Mouse (Mus musculus): ENCODE results near the gene Mcrip2. TPM values are rescaled to one million over a fixed set of nuclear protein-coding genes. Genes with fewer than 3 reads are reported as not detected.

Gene Mcrip2
- polyA plus RNA-seq, 1 experiment from 2014 or later = 10.7 TPM

- Histone ChIP-seq H3K4me2 (ENCODE audit: low read depth, severe bottlenecking) (no peak overlapping the region), H3K36me3 (ENCODE audit: control insufficient read depth, insufficient read depth, low read length) (no peaks in the 10 kb centered on the region), H3K9ac (ENCODE audit: low read length) (no peak overlapping the region), H3K9me3 (ENCODE audit: control insufficient read depth, low read length) (no peaks in the 10 kb centered on the region), H3K4me1 (ENCODE audit: control insufficient read depth, insufficient read depth, low read length) (peaks cover 16% of the 10 kb centered on the region), H3K27ac (replicated peaks; ENCODE audit: low read depth, low read length) (no peak overlapping the region), H3K27me3 (ENCODE audit: control insufficient read depth, insufficient read depth, low read length) (no peaks in the 10 kb centered on the region), H3K4me3 (ENCODE audit: low read depth, low read length) (no peak overlapping the region)
- no peak for DNase-seq (ENCODE audit: low spot score)
- WGBS = 90% methylated on average over 11 of the region's 11 CpGs
- ATAC-seq (ENCODE audit: insufficient number of reproducible peaks, low FRiP score, low TSS enrichment, low read depth) = no peak
These were observed 3.3 kb downstream of the Mcrip2 start for GRCm38 (mm10) chr17:25865288-25865687.

- Histone ChIP-seq H3K9me3 (ENCODE audit: control insufficient read depth, low read length) (no peaks in the 10 kb centered on the region), H3K4me2 (ENCODE audit: low read depth, severe bottlenecking) (no peak overlapping the region), H3K27me3 (ENCODE audit: control insufficient read depth, insufficient read depth, low read length) (no peaks in the 10 kb centered on the region), H3K9ac (ENCODE audit: low read length) (no peak overlapping the region), H3K36me3 (ENCODE audit: control insufficient read depth, insufficient read depth, low read length) (no peaks in the 10 kb centered on the region), H3K4me1 (ENCODE audit: control insufficient read depth, insufficient read depth, low read length) (peaks cover 16% of the 10 kb centered on the region), H3K4me3 (ENCODE audit: low read depth, low read length) (no peak overlapping the region), H3K27ac (replicated peaks; ENCODE audit: low read depth, low read length) (no peak overlapping the region)
- WGBS = 91% methylated on average over 14 of the region's 14 CpGs
- DNase-seq (ENCODE audit: low spot score) (no peak), ATAC-seq (ENCODE audit: insufficient number of reproducible peaks, low FRiP score, low TSS enrichment, low read depth) (no peak)
These were observed 4.3 kb downstream of the Mcrip2 start for GRCm38 (mm10) chr17:25864311-25864710.

GRCm38 (mm10) chr17:25863681-25864080 is 4.9 kb downstream of the Mcrip2 start:
- H3K9me3 ChIP-seq (ENCODE audit: control insufficient read depth, low read length) = no peaks in the 10 kb centered on the region
- no peak overlapping the region for H3K27ac ChIP-seq (replicated peaks; ENCODE audit: low read depth, low read length)
- ATAC-seq (ENCODE audit: insufficient number of reproducible peaks, low FRiP score, low TSS enrichment, low read depth) (no peak), DNase-seq (ENCODE audit: low spot score) (no peak)
- H3K9ac ChIP-seq (ENCODE audit: low read length) = no peak overlapping the region
- 92% methylated on average over 6 of the region's 6 CpGs for WGBS
- H3K4me3 ChIP-seq (ENCODE audit: low read depth, low read length) = no peak overlapping the region
- H3K36me3 ChIP-seq (ENCODE audit: control insufficient read depth, insufficient read depth, low read length) = no peaks in the 10 kb centered on the region; the same call in 1 of the 2 replicates
- H3K4me1 ChIP-seq (ENCODE audit: control insufficient read depth, insufficient read depth, low read length) = peaks cover 16% of the 10 kb centered on the region
- H3K4me2 ChIP-seq (ENCODE audit: low read depth, severe bottlenecking) = no peak overlapping the region
- H3K27me3 ChIP-seq (ENCODE audit: control insufficient read depth, insufficient read depth, low read length) = no peaks in the 10 kb centered on the region

GRCm38 (mm10) chr17:25861704-25862612 is 6.6 kb downstream of the Mcrip2 start:
- peak overlapping the region; percentile 75; the same call in 1 of the 2 replicates for H3K27ac ChIP-seq (replicated peaks; ENCODE audit: low read depth, low read length)
- H3K9ac ChIP-seq (ENCODE audit: low read length) = peak overlapping the region; percentile 85
- ATAC-seq (ENCODE audit: insufficient number of reproducible peaks, low FRiP score, low TSS enrichment, low read depth) (no peak), DNase-seq (ENCODE audit: low spot score) (no peak)
- H3K4me2 ChIP-seq (ENCODE audit: low read depth, severe bottlenecking) = peak overlapping the region; percentile 92
- WGBS = 18% methylated on average over 6 of the region's 6 CpGs
- H3K4me1 ChIP-seq (ENCODE audit: control insufficient read depth, insufficient read depth, low read length) = peaks cover 10% of the 10 kb centered on the region
- H3K9me3 ChIP-seq (ENCODE audit: control insufficient read depth, low read length) = no peaks in the 10 kb centered on the region
- no peaks in the 10 kb centered on the region; the same call in 1 of the 2 replicates for H3K36me3 ChIP-seq (ENCODE audit: control insufficient read depth, insufficient read depth, low read length)
- H3K27me3 ChIP-seq (ENCODE audit: control insufficient read depth, insufficient read depth, low read length) = no peaks in the 10 kb centered on the region
- H3K4me3 ChIP-seq (ENCODE audit: low read depth, low read length) = peak overlapping the region; percentile 64

- Histone ChIP-seq H3K36me3 (ENCODE audit: control insufficient read depth, insufficient read depth, low read length) (no peaks in the 10 kb centered on the region; the same call in 1 of the 2 replicates), H3K4me3 (ENCODE audit: low read depth, low read length) (peak within 1 kb of the TSS; percentile 64), H3K27ac (replicated peaks; ENCODE audit: low read depth, low read length) (peak within 1 kb of the TSS; percentile 75), H3K4me2 (ENCODE audit: low read depth, severe bottlenecking) (peak within 1 kb of the TSS; percentile 92), H3K4me1 (ENCODE audit: control insufficient read depth, insufficient read depth, low read length) (peaks cover 10% of the 10 kb centered on the region), H3K9me3 (ENCODE audit: control insufficient read depth, low read length) (no peaks in the 10 kb centered on the region), H3K9ac (ENCODE audit: low read length) (peak within 1 kb of the TSS; percentile 85), H3K27me3 (ENCODE audit: control insufficient read depth, insufficient read depth, low read length) (no peaks in the 10 kb centered on the region)
- WGBS = 4% methylated on average over 61 of the region's 65 CpGs
- ATAC-seq (ENCODE audit: insufficient number of reproducible peaks, low FRiP score, low TSS enrichment, low read depth) = peak; percentile 90
- peak; percentile 90 for DNase-seq (ENCODE audit: low spot score)
These were observed 7.5 kb downstream of the Mcrip2 start, which contains the start of gene Wdr90 for GRCm38 (mm10) chr17:25860832-25861703. Gene Wdr90, minus strand, starts transcription at chr17:25861501.

DNA sequence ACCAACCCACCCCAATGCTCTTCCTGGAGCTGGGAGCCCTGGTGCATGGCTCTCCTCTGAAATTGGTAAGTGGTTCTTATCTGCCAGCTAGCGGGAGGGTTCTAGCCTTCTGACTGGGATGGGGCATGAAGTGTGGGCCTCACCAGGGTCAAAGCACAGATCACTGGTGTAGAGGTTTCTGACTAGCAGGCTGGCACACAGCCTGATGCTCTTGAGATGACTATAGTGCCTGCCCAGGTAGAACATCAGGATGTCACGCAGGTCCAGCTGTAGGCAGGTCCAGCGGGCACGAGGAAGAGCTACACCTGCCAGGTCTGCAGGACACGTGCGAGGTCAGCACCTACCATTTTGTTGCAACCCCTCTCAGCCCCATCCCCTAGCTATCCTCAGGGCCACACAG is 8.3 kb downstream of the Mcrip2 start:
- Histone ChIP-seq H3K27ac (replicated peaks; ENCODE audit: low read depth, low read length) (no peak overlapping the region), H3K36me3 (ENCODE audit: control insufficient read depth, insufficient read depth, low read length) (peaks cover 2% of the 10 kb centered on the region), H3K27me3 (ENCODE audit: control insufficient read depth, insufficient read depth, low read length) (no peaks in the 10 kb centered on the region), H3K4me2 (ENCODE audit: low read depth, severe bottlenecking) (peak overlapping the region; percentile 92), H3K4me3 (ENCODE audit: low read depth, low read length) (0 out of 2 replicates have a peak overlapping the region, but pooled peaks have one; percentile 64), H3K9me3 (ENCODE audit: control insufficient read depth, low read length) (no peaks in the 10 kb centered on the region), H3K4me1 (ENCODE audit: control insufficient read depth, insufficient read depth, low read length) (peaks cover 10% of the 10 kb centered on the region), H3K9ac (ENCODE audit: low read length) (peak overlapping the region; percentile 85)
- no peak for ATAC-seq (ENCODE audit: insufficient number of reproducible peaks, low FRiP score, low TSS enrichment, low read depth)
- DNase-seq (ENCODE audit: low spot score) = no peak
- WGBS = 95% methylated on average over 6 of the region's 6 CpGs

- WGBS = under 1% methylated on average over 18 of the region's 21 CpGs
- H3K4me3 ChIP-seq (ENCODE audit: low read depth, low read length) = peak within 1 kb of the TSS; percentile 87
- ATAC-seq (ENCODE audit: insufficient number of reproducible peaks, low FRiP score, low TSS enrichment, low read depth) (peak; percentile 87), DNase-seq (ENCODE audit: low spot score) (peak; percentile 97)
- peaks cover 21% of the 10 kb centered on the region for H3K36me3 ChIP-seq (ENCODE audit: control insufficient read depth, insufficient read depth, low read length)
- H3K4me2 ChIP-seq (ENCODE audit: low read depth, severe bottlenecking) = peak within 1 kb of the TSS; percentile 74
- H3K27me3 ChIP-seq (ENCODE audit: control insufficient read depth, insufficient read depth, low read length) = no peaks in the 10 kb centered on the region
- no peaks in the 10 kb centered on the region for H3K9me3 ChIP-seq (ENCODE audit: control insufficient read depth, low read length)
- peak within 1 kb of the TSS; percentile 80 for H3K9ac ChIP-seq (ENCODE audit: low read length)
- no peak within 1 kb of the TSS for H3K27ac ChIP-seq (replicated peaks; ENCODE audit: low read depth, low read length)
- H3K4me1 ChIP-seq (ENCODE audit: control insufficient read depth, insufficient read depth, low read length) = peaks cover 8% of the 10 kb centered on the region
These were observed 24.1 kb downstream of the Mcrip2 start, which contains the start of gene Rhot2 for GRCm38 (mm10) chr17:25844396-25844901. Gene Rhot2, minus strand, starts transcription at chr17:25844851.
